ENCODE assay signal across 8 mouse cellular contexts in the genomic region with DNA sequence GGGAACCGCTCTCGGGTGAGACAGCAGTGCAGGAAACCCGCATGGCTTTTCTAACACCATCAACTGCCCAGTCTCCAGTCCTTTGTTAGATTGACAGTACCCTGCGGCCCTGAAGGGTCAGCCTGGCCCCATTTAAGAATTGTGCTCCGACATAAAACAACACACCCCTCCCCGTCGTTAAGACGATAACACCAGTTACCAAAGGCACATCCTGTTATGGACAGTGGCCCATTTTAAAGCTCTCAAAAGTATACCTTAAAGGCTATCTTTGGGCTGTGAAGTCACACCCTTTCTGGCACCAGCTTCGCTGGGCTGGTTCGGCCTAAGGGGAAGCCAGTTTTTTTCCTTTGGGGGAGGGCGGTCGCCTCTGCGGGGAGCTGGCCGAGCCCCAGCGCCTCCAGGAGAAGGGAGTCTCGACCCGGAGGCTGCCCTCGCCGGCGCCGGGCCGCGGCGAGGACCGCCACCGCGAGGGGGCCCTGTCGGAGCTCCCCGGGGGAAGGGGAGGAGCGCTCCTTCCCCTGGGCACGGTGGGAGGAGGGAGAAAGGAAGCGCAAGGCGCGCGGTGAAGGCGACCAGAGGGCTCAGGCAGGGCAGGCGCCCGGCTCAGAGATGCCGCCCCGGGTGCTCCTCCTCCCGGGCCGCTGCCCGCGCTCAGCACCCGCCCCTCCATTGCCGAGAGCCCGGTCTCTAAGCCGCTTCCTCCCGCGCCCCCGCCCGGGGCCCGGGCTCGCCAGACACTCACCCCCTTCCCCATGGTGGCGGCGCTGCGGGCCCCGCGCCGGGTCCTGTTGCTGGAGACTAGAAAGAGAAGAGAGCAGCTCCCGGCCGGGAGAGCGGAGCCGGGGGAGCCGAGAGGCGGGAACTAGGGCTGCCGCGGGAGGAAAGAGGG. TPM values are rescaled to one million over a fixed set of nuclear protein-coding genes. Genes with fewer than 3 reads are reported as not detected.
DNase-seq lines count a peak whose midpoint lies in the region; ATAC-seq lines count a peak whose summit lies in the region.

No protein-coding gene starts in this region.

- H3K9me3 ChIP-seq in embryonic facial prominence, embryonic 14.5 days (ENCODE audit: control insufficient read depth, low read length), result no peaks in the 10 kb centered on the region
- H3K9me3 ChIP-seq in kidney, embryonic 14.5 days (ENCODE audit: control insufficient read depth, low read length), result no peaks in the 10 kb centered on the region
- no peaks in the 10 kb centered on the region for H3K9me3 ChIP-seq in liver, embryonic 13.5 days (replicated peaks)
- H3K9me3 ChIP-seq in stomach, embryonic 16.5 days (replicated peaks; ENCODE audit: control insufficient read depth, low read length), result no peaks in the 10 kb centered on the region

- WGBS in embryonic facial prominence, embryonic 14.5 days, result under 1% methylated on average over 29 of the region's 68 CpGs
- under 1% methylated on average over 39 of the region's 68 CpGs for WGBS in kidney, embryonic 14.5 days
- WGBS in liver, embryonic 13.5 days (ENCODE audit: insufficient replicate concordance), result under 1% methylated on average over 53 of the region's 68 CpGs
- under 1% methylated on average over 61 of the region's 68 CpGs for WGBS in stomach, embryonic 16.5 days

- peak overlapping the region; percentile 95 for H3K9ac ChIP-seq in embryonic facial prominence, embryonic 14.5 days (ENCODE audit: low read depth, low read length)
- H3K9ac ChIP-seq in kidney, embryonic 14.5 days (ENCODE audit: low read depth, low read length), result peak overlapping the region; percentile 97
- peak overlapping the region; percentile 96 for H3K9ac ChIP-seq in liver, embryonic 13.5 days
- H3K9ac ChIP-seq in stomach, embryonic 16.5 days (ENCODE audit: low read length), result peak overlapping the region; percentile 97

- H3K4me1 ChIP-seq in embryonic facial prominence, embryonic 14.5 days (ENCODE audit: control insufficient read depth, insufficient read depth, low read length), result peaks cover 37% of the 10 kb centered on the region
- peaks cover 45% of the 10 kb centered on the region for H3K4me1 ChIP-seq in kidney, embryonic 14.5 days (ENCODE audit: control insufficient read depth, insufficient read depth, low read length)
- peaks cover 62% of the 10 kb centered on the region for H3K4me1 ChIP-seq in liver, embryonic 13.5 days (replicated peaks)
- H3K4me1 ChIP-seq in stomach, embryonic 16.5 days (ENCODE audit: control insufficient read depth, insufficient read depth, low read length), result peaks cover 47% of the 10 kb centered on the region

- H3K36me3 ChIP-seq in embryonic facial prominence, embryonic 14.5 days (ENCODE audit: control insufficient read depth, insufficient read depth, low read length), result no peaks in the 10 kb centered on the region
- no peaks in the 10 kb centered on the region for H3K36me3 ChIP-seq in kidney, embryonic 14.5 days (ENCODE audit: control insufficient read depth, insufficient read depth, low read length)
- H3K36me3 ChIP-seq in liver, embryonic 13.5 days, result no peaks in the 10 kb centered on the region
- H3K36me3 ChIP-seq in stomach, embryonic 16.5 days (ENCODE audit: control insufficient read depth, insufficient read depth, low read length), result no peaks in the 10 kb centered on the region

- H3K27me3 ChIP-seq in embryonic facial prominence, embryonic 14.5 days (replicated peaks; ENCODE audit: control insufficient read depth, insufficient read depth, low read length), result no peaks in the 10 kb centered on the region
- no peaks in the 10 kb centered on the region for H3K27me3 ChIP-seq in kidney, embryonic 14.5 days (ENCODE audit: control insufficient read depth, insufficient read depth, low read length)
- H3K27me3 ChIP-seq in liver, embryonic 13.5 days, result peaks cover 21% of the 10 kb centered on the region
- no peaks in the 10 kb centered on the region for H3K27me3 ChIP-seq in stomach, embryonic 16.5 days (ENCODE audit: control insufficient read depth, insufficient read depth, low read length)

- DNase-seq in B cell, adult 2 months, result peak; percentile 76 to 78
- DNase-seq in adrenal gland, postnatal 4 days (ENCODE audit: low spot score in 2 of 2), result peak; percentile 47 to 69
- DNase-seq in embryonic facial prominence, embryonic 14.5 days (ENCODE audit: low spot score), result peak; percentile 89
- peak; percentile 88 to 91 for DNase-seq in heart, adult 9 months (ENCODE audit: low spot score in 2 of 2)
- peak; percentile 79 for DNase-seq in liver, embryonic 13.5 days
- DNase-seq in natural killer cell, adult 2 months (ENCODE audit: low spot score in 2 of 2), result peak; percentile 71 to 73

- peak; percentile 77 for ATAC-seq in embryonic facial prominence, embryonic 14.5 days (ENCODE audit: low read depth)
- ATAC-seq in kidney, embryonic 14.5 days (ENCODE audit: low FRiP score, low TSS enrichment), result peak; percentile 86
- peak; percentile 84 for ATAC-seq in liver, embryonic 13.5 days (ENCODE audit: low read depth)
- ATAC-seq in stomach, embryonic 16.5 days (ENCODE audit: insufficient read depth, low FRiP score), result peak; percentile 76

- H3K4me2 ChIP-seq in embryonic facial prominence, embryonic 14.5 days (ENCODE audit: low read depth, low read length), result peak overlapping the region; percentile 89
- H3K4me2 ChIP-seq in kidney, embryonic 14.5 days (replicated peaks; ENCODE audit: low read depth, low read length), result peak overlapping the region; percentile 62
- peak overlapping the region; percentile 99 for H3K4me2 ChIP-seq in liver, embryonic 13.5 days
- H3K4me2 ChIP-seq in stomach, embryonic 16.5 days (ENCODE audit: low read depth, low read length), result peak overlapping the region; percentile 94

- H3K27ac ChIP-seq in embryonic facial prominence, embryonic 14.5 days (replicated peaks; ENCODE audit: low read depth, low read length), result peak overlapping the region; percentile 97
- peak overlapping the region; percentile 97 for H3K27ac ChIP-seq in kidney, embryonic 14.5 days (ENCODE audit: low read depth, low read length)
- peak overlapping the region; percentile 96 for H3K27ac ChIP-seq in liver, embryonic 13.5 days
- peak overlapping the region; percentile 98 for H3K27ac ChIP-seq in stomach, embryonic 16.5 days (ENCODE audit: low read length)

- H3K4me3 ChIP-seq in embryonic facial prominence, embryonic 14.5 days (ENCODE audit: low read depth, low read length), result peak overlapping the region; percentile 89
- peak overlapping the region; percentile 82 for H3K4me3 ChIP-seq in kidney, embryonic 14.5 days (ENCODE audit: low read length)
- H3K4me3 ChIP-seq in liver, embryonic 13.5 days (replicated peaks), result peak overlapping the region; percentile 95
- peak overlapping the region; percentile 92 for H3K4me3 ChIP-seq in stomach, embryonic 16.5 days (replicated peaks; ENCODE audit: low read length)

RNA-seq across cellular contexts. Expression of gene Atp1a1, which starts 0.6 kb away (rescaled TPM):
- total RNA-seq in adrenal gland, postnatal 4 days (2021), result 100 to 1,000 TPM; 675 to 838 TPM
- polyA plus RNA-seq in embryonic facial prominence, embryonic 14.5 days (2014; fragmentation: Nextera tagmentation; extraction: Ambion mirVana), result 153 and 162 TPM in 2 replicates
- 166 and 280 TPM in 2 replicates for polyA plus RNA-seq in kidney, embryonic 14.5 days (2014; fragmentation: Nextera tagmentation; extraction: Ambion mirVana)
- 40.1 and 46.8 TPM in 2 replicates for polyA plus RNA-seq in liver, embryonic 13.5 days (2015; fragmentation: Nextera tagmentation; extraction: Ambion mirVana)
- polyA plus RNA-seq in stomach, embryonic 16.5 days (2015; fragmentation: Nextera tagmentation; extraction: Ambion mirVana), result 149 and 158 TPM in 2 replicates

Comparison
In these comparisons a context has a peak if more than half of its experiments do, and no peak if none do; other contexts are left out.
1. Peak in every context shown above with its lines: DNase-seq, ATAC-seq, H3K4me3 ChIP-seq and H3K27ac ChIP-seq.